11 mouse cellular contexts compared by ENCODE assay signal in genomic region chr11:29645411-29646066, GRCm38 (mm10). TPM values are rescaled to one million over a fixed set of nuclear protein-coding genes. Genes with fewer than 3 reads are reported as not detected.
DNase-seq lines count a peak whose midpoint lies in the region; ATAC-seq and TF ChIP-seq lines count a peak whose summit lies in the region.
"Had no signal": no experiment of that assay in that cellular context is flagged by ENCODE, and none has a peak within 500 bp of the region (broad histone marks: within the 10 kb centered on the region; RNA-seq: fewer than 3 reads in every experiment).

No protein-coding gene starts in this region.

- no peak for TF ChIP-seq CTCF in lung, embryonic 14.5 days (IDR thresholded peaks at IDR 0.05; ENCODE audit: low read depth)

- H3K4me3 ChIP-seq in lung, embryonic 14.5 days (ENCODE audit: low read depth, low read length): no peak overlapping the region
- H3K4me3 ChIP-seq in intestine, embryonic 16.5 days (ENCODE audit: low read length): no peak overlapping the region
- H3K4me3 ChIP-seq in forebrain, embryonic 10.5 days: no peak overlapping the region
- H3K4me3 ChIP-seq: erythroblast, embryonic 14.5 days; limb, embryonic 10.5 days had no signal

- no peak overlapping the region for H3K27ac ChIP-seq in lung, embryonic 14.5 days (ENCODE audit: low read depth)
- H3K27ac ChIP-seq in intestine, embryonic 16.5 days (ENCODE audit: low read length): no peak overlapping the region
- H3K27ac ChIP-seq in forebrain, embryonic 10.5 days: no peak overlapping the region
- H3K27ac ChIP-seq: limb, embryonic 10.5 days had no signal

- peak; percentile 49; the same call in 1 of the 2 replicates for ATAC-seq in lung, embryonic 14.5 days (ENCODE audit: insufficient read depth)
- ATAC-seq in intestine, embryonic 16.5 days: peak; percentile 88

- DNase-seq in lung, embryonic 14.5 days: peak; percentile 25
- no peak for DNase-seq in lung, postnatal 36 days
- peak; percentile 10 to 34 for DNase-seq in adrenal gland, postnatal 36 days
- DNase-seq in yolk sac, embryonic 10.5 days (ENCODE audit: low spot score): peak; percentile 20
- DNase-seq in B cell, adult 2 months: no peak
- DNase-seq in gastrocnemius, adult 18-20 months (ENCODE audit: low spot score): no peak
- DNase-seq in forebrain, embryonic 10.5 days (ENCODE audit: extremely low spot score, low spot score): no peak
- DNase-seq: cerebellum, adult 11 months had no signal

- H3K4me1 ChIP-seq in lung, embryonic 14.5 days (ENCODE audit: insufficient read depth): 0 out of 2 replicates have a peak, but pooled peaks cover 7% of the 10 kb centered on the region
- H3K4me1 ChIP-seq in intestine, embryonic 16.5 days (ENCODE audit: control insufficient read depth, insufficient read depth, low read length): peaks cover 3% of the 10 kb centered on the region; the same call in 1 of the 2 replicates
- H3K4me1 ChIP-seq in forebrain, embryonic 10.5 days: no peaks in the 10 kb centered on the region

- H3K4me2 ChIP-seq in lung, embryonic 14.5 days: no peak overlapping the region
- H3K4me2 ChIP-seq in intestine, embryonic 16.5 days (ENCODE audit: low read depth, low read length): no peak overlapping the region

- H3K36me3 ChIP-seq in lung, embryonic 14.5 days (ENCODE audit: insufficient read depth): no peaks in the 10 kb centered on the region
- no peaks in the 10 kb centered on the region for H3K36me3 ChIP-seq in intestine, embryonic 16.5 days (ENCODE audit: control insufficient read depth, insufficient read depth, low read length)
- H3K36me3 ChIP-seq in forebrain, embryonic 10.5 days (replicated peaks): no peaks in the 10 kb centered on the region
- H3K36me3 ChIP-seq: limb, embryonic 10.5 days had no signal

- no peaks in the 10 kb centered on the region for H3K27me3 ChIP-seq in lung, embryonic 14.5 days (ENCODE audit: insufficient read depth, low read length)
- H3K27me3 ChIP-seq in intestine, embryonic 16.5 days (replicated peaks; ENCODE audit: control insufficient read depth, insufficient read depth, low read length): no peaks in the 10 kb centered on the region
- H3K27me3 ChIP-seq in forebrain, embryonic 10.5 days (ENCODE audit: poor library complexity, severe bottlenecking): no peaks in the 10 kb centered on the region

- 52% methylated on average over 5 of the region's 5 CpGs for WGBS in lung, embryonic 14.5 days
- 53% methylated on average over 5 of the region's 5 CpGs for WGBS in intestine, embryonic 16.5 days
- 90% methylated on average over 5 of the region's 5 CpGs for WGBS in forebrain, embryonic 10.5 days

- no peak overlapping the region for H3K9ac ChIP-seq in lung, embryonic 14.5 days
- H3K9ac ChIP-seq in intestine, embryonic 16.5 days (ENCODE audit: low read depth, low read length): no peak overlapping the region

- no peaks in the 10 kb centered on the region for H3K9me3 ChIP-seq in lung, embryonic 14.5 days (ENCODE audit: low read depth, low read length)
- no peaks in the 10 kb centered on the region for H3K9me3 ChIP-seq in intestine, embryonic 16.5 days (ENCODE audit: control insufficient read depth, low read length)
- H3K9me3 ChIP-seq in forebrain, embryonic 10.5 days: no peaks in the 10 kb centered on the region
- H3K9me3 ChIP-seq: limb, embryonic 10.5 days had no signal

RNA-seq across cellular contexts. Expression of gene Rtn4, which starts 47.2 kb away (rescaled TPM):
- polyA plus RNA-seq in lung, embryonic 14.5 days (2014; fragmentation: Nextera tagmentation; extraction: Ambion mirVana): 54.2 and 54.4 TPM in 2 replicates
- 100 to 1,000 TPM; 312 to 517 TPM for total RNA-seq in adrenal gland, postnatal 36 days (2021)
- polyA plus RNA-seq in intestine, embryonic 16.5 days (2015; fragmentation: Nextera tagmentation; extraction: Ambion mirVana): 32.3 and 39.5 TPM in 2 replicates
- 100 to 1,000 TPM; 646 to 802 TPM for total RNA-seq in gastrocnemius, adult 18-20 months (2021)
- polyA plus RNA-seq in forebrain, embryonic 10.5 days (2016; fragmentation: Nextera tagmentation; extraction: Ambion mirVana): 58.6 and 63.4 TPM in 2 replicates

Comparison
In these comparisons a context has a peak if more than half of its experiments do, and no peak if none do; other contexts are left out.
1. DNase-seq: peak in lung, embryonic 14.5 days (single experiment), adrenal gland, postnatal 36 days (2 of 2) and yolk sac, embryonic 10.5 days (single experiment); none in lung, postnatal 36 days (single experiment), B cell, adult 2 months (0 of 2), gastrocnemius, adult 18-20 months (single experiment) and forebrain, embryonic 10.5 days (single experiment).